Mouse (Mus musculus): ENCODE data around the gene Sapcd1. TPM values are rescaled to one million over a fixed set of nuclear protein-coding genes. Genes with fewer than 3 reads are reported as not detected.

Sapcd1 gene
- polyA plus RNA-seq, 1 experiment from 2014 or later = 2.2 TPM

DNA sequence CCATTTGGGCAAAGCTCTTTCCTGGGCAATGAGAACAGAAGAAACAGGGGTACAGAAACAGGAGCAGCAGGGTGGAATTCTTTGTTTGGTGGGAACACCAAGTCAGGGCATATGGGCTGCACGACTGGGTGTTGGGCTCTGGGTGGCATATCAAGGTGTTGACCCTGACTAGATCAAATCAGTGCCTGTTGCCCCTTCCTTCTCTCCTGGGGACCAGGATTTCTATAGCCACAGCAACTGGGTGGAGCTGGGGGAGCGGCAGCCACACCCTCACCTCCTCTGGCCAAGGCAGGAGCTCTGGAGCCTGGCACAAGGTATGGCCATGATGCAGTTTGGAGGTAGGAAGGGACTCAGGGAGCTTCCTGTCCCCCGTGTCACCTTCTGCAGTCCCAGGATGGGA, 9.6 kb downstream of the Sapcd1 start:
- Histone ChIP-seq H3K9me3 (ENCODE audit: control insufficient read depth, low read length) (no peaks in the 10 kb centered on the region), H3K36me3 (ENCODE audit: control insufficient read depth, insufficient read depth, low read length) (peaks cover 29% of the 10 kb centered on the region), H3K27ac (replicated peaks in 1 of 2; ENCODE audit: control insufficient read depth in 1 of 2, insufficient read depth in 1 of 2, low read depth in 2 of 2, low read length in 2 of 2) (no peak overlapping the region), H3K9ac (ENCODE audit: low read length) (no peak overlapping the region), H3K4me3 (ENCODE audit: control insufficient read depth in 1 of 2, insufficient read depth in 1 of 2, low read depth in 1 of 2, low read length in 2 of 2) (no peak overlapping the region), H3K27me3 (ENCODE audit: control insufficient read depth, insufficient read depth, low read length) (no peaks in the 10 kb centered on the region), H3K4me1 (ENCODE audit: control insufficient read depth in 2 of 2, insufficient read depth in 2 of 2, low read length in 2 of 2) (peaks cover 17 to 20% of the 10 kb centered on the region in 2 experiments), H3K4me2 (ENCODE audit: low read length) (no peak overlapping the region)
- WGBS = 85% methylated on average over 3 of the region's 3 CpGs
- ATAC-seq (ENCODE audit: insufficient number of reproducible peaks, insufficient read depth, low FRiP score, low read depth) = no peak

- Histone ChIP-seq H3K4me2 (ENCODE audit: low read length) (no peak overlapping the region), H3K9ac (ENCODE audit: low read length) (no peak overlapping the region), H3K27me3 (ENCODE audit: control insufficient read depth, insufficient read depth, low read length) (no peaks in the 10 kb centered on the region), H3K36me3 (ENCODE audit: control insufficient read depth, insufficient read depth, low read length) (peaks cover 34% of the 10 kb centered on the region), H3K4me3 (ENCODE audit: control insufficient read depth in 1 of 2, insufficient read depth in 1 of 2, low read depth in 1 of 2, low read length in 2 of 2) (no peak overlapping the region), H3K4me1 (ENCODE audit: control insufficient read depth in 2 of 2, insufficient read depth in 2 of 2, low read length in 2 of 2) (peaks cover 17 to 20% of the 10 kb centered on the region in 2 experiments), H3K27ac (replicated peaks in 1 of 2; ENCODE audit: control insufficient read depth in 1 of 2, insufficient read depth in 1 of 2, low read depth in 2 of 2, low read length in 2 of 2) (no peak overlapping the region), H3K9me3 (ENCODE audit: control insufficient read depth, low read length) (no peaks in the 10 kb centered on the region)
- ATAC-seq (ENCODE audit: insufficient number of reproducible peaks, insufficient read depth, low FRiP score, low read depth) = no peak
- 65% methylated on average over 14 of the region's 14 CpGs for WGBS
Measured at GRCm38 (mm10) chr17:35017706-35018030, 10.1 kb downstream of the Sapcd1 start.

- H3K9me3 ChIP-seq (ENCODE audit: control insufficient read depth, low read length) = no peaks in the 10 kb centered on the region
- ATAC-seq (ENCODE audit: insufficient number of reproducible peaks, insufficient read depth, low FRiP score, low read depth) = no peak
- 75% methylated on average over 10 of the region's 10 CpGs for WGBS
- no peak overlapping the region for H3K4me2 ChIP-seq (ENCODE audit: low read length)
- H3K4me3 ChIP-seq (ENCODE audit: control insufficient read depth in 1 of 2, insufficient read depth in 1 of 2, low read depth in 1 of 2, low read length in 2 of 2) = no peak overlapping the region
- peak overlapping the region; percentile 53 for H3K9ac ChIP-seq (ENCODE audit: low read length)
- H3K27ac ChIP-seq (replicated peaks in 1 of 2; ENCODE audit: control insufficient read depth in 1 of 2, insufficient read depth in 1 of 2, low read depth in 2 of 2, low read length in 2 of 2) = 0 out of 4 replicates have a peak overlapping the region, but pooled peaks of 1 of the 2 experiments have one; percentile 10
- H3K27me3 ChIP-seq (ENCODE audit: control insufficient read depth, insufficient read depth, low read length) = no peaks in the 10 kb centered on the region
- H3K36me3 ChIP-seq (ENCODE audit: control insufficient read depth, insufficient read depth, low read length) = peaks cover 40% of the 10 kb centered on the region
- H3K4me1 ChIP-seq (ENCODE audit: control insufficient read depth in 2 of 2, insufficient read depth in 2 of 2, low read length in 2 of 2) = peaks cover 15 to 18% of the 10 kb centered on the region in 2 experiments
Measured at GRCm38 (mm10) chr17:35016791-35017705, 10.8 kb downstream of the Sapcd1 start.

DNA sequence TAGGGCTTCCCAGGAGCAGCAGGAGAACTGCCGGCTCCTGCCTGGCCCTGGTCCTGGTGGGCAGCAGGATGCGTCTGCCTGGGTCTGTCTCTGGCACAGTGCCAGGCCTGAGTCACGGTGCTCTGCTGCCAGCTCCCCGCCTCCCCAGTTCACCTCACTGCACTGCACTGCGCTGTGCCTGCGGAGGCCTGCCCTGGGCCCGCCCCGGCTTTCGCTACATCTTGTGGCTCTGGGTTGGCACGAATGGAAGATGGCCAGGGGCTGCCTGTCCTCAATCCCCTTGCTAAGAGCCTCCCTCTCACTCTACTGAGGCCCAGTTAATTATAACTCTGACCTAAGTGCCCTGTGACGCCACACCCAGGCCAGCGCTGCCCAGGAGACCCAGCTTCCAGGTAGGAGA, 11.4 kb downstream of the Sapcd1 start, which contains the start of gene Vwa7:
Gene Vwa7 (plus strand): TSS at position 204 of the 400 bp plus-strand sequence.
- Histone ChIP-seq H3K36me3 (ENCODE audit: control insufficient read depth, insufficient read depth, low read length) (peaks cover 47% of the 10 kb centered on the region), H3K27me3 (ENCODE audit: control insufficient read depth, insufficient read depth, low read length) (no peaks in the 10 kb centered on the region), H3K27ac (replicated peaks in 1 of 2; ENCODE audit: control insufficient read depth in 1 of 2, insufficient read depth in 1 of 2, low read depth in 2 of 2, low read length in 2 of 2) (0 out of 4 replicates have a peak within 1 kb of the TSS, but pooled peaks of 1 of the 2 experiments have one; percentile 10), H3K9me3 (ENCODE audit: control insufficient read depth, low read length) (no peaks in the 10 kb centered on the region), H3K9ac (ENCODE audit: low read length) (peak within 1 kb of the TSS; percentile 53), H3K4me3 (ENCODE audit: control insufficient read depth in 1 of 2, insufficient read depth in 1 of 2, low read depth in 1 of 2, low read length in 2 of 2) (no peak within 1 kb of the TSS), H3K4me2 (ENCODE audit: low read length) (no peak within 1 kb of the TSS; the same call in 1 of the 2 replicates), H3K4me1 (ENCODE audit: control insufficient read depth in 2 of 2, insufficient read depth in 2 of 2, low read length in 2 of 2) (peaks cover 10 to 12% of the 10 kb centered on the region in 2 experiments)
- 23% methylated on average over 12 of the region's 12 CpGs for WGBS
- peak; percentile 54 for ATAC-seq (ENCODE audit: insufficient number of reproducible peaks, insufficient read depth, low FRiP score, low read depth)

GRCm38 (mm10) chr17:35015296-35015695, 12.5 kb downstream of the Sapcd1 start:
- H3K4me1 ChIP-seq (ENCODE audit: control insufficient read depth in 2 of 2, insufficient read depth in 2 of 2, low read length in 2 of 2) = peaks cover 8 to 10% of the 10 kb centered on the region in 2 experiments
- H3K4me3 ChIP-seq (ENCODE audit: control insufficient read depth in 1 of 2, insufficient read depth in 1 of 2, low read depth in 1 of 2, low read length in 2 of 2) = no peak overlapping the region
- no peak for ATAC-seq (ENCODE audit: insufficient number of reproducible peaks, insufficient read depth, low FRiP score, low read depth)
- H3K27ac ChIP-seq (replicated peaks in 1 of 2; ENCODE audit: control insufficient read depth in 1 of 2, insufficient read depth in 1 of 2, low read depth in 2 of 2, low read length in 2 of 2) = no peak overlapping the region
- WGBS = 91% methylated on average over 16 of the region's 16 CpGs
- H3K9ac ChIP-seq (ENCODE audit: low read length) = no peak overlapping the region
- no peaks in the 10 kb centered on the region for H3K9me3 ChIP-seq (ENCODE audit: control insufficient read depth, low read length)
- H3K27me3 ChIP-seq (ENCODE audit: control insufficient read depth, insufficient read depth, low read length) = no peaks in the 10 kb centered on the region
- H3K36me3 ChIP-seq (ENCODE audit: control insufficient read depth, insufficient read depth, low read length) = peaks cover 58% of the 10 kb centered on the region
- no peak overlapping the region for H3K4me2 ChIP-seq (ENCODE audit: low read length)

- H3K4me1 ChIP-seq (ENCODE audit: control insufficient read depth in 2 of 2, insufficient read depth in 2 of 2, low read length in 2 of 2) = peaks cover 8 to 10% of the 10 kb centered on the region in 2 experiments
- peaks cover 79% of the 10 kb centered on the region for H3K36me3 ChIP-seq (ENCODE audit: control insufficient read depth, insufficient read depth, low read length)
- H3K4me3 ChIP-seq (ENCODE audit: control insufficient read depth in 1 of 2, insufficient read depth in 1 of 2, low read depth in 1 of 2, low read length in 2 of 2) = no peak overlapping the region
- H3K27ac ChIP-seq (replicated peaks in 1 of 2; ENCODE audit: control insufficient read depth in 1 of 2, insufficient read depth in 1 of 2, low read depth in 2 of 2, low read length in 2 of 2) = no peak overlapping the region
- WGBS = 80% methylated on average over 6 of the region's 6 CpGs
- H3K27me3 ChIP-seq (ENCODE audit: control insufficient read depth, insufficient read depth, low read length) = no peaks in the 10 kb centered on the region
- H3K9ac ChIP-seq (ENCODE audit: low read length) = no peak overlapping the region
- no peak for ATAC-seq (ENCODE audit: insufficient number of reproducible peaks, insufficient read depth, low FRiP score, low read depth)
- H3K4me2 ChIP-seq (ENCODE audit: low read length) = no peak overlapping the region
- no peaks in the 10 kb centered on the region for H3K9me3 ChIP-seq (ENCODE audit: control insufficient read depth, low read length)
Measured at GRCm38 (mm10) chr17:35013221-35013620, 14.6 kb downstream of the Sapcd1 start.

- peaks cover 86% of the 10 kb centered on the region for H3K36me3 ChIP-seq (ENCODE audit: control insufficient read depth, insufficient read depth, low read length)
- H3K27me3 ChIP-seq (ENCODE audit: control insufficient read depth, insufficient read depth, low read length) = no peaks in the 10 kb centered on the region
- no peak overlapping the region for H3K9ac ChIP-seq (ENCODE audit: low read length)
- H3K4me2 ChIP-seq (ENCODE audit: low read length) = no peak overlapping the region
- no peaks in the 10 kb centered on the region for H3K9me3 ChIP-seq (ENCODE audit: control insufficient read depth, low read length)
- H3K27ac ChIP-seq (replicated peaks in 1 of 2; ENCODE audit: control insufficient read depth in 1 of 2, insufficient read depth in 1 of 2, low read depth in 2 of 2, low read length in 2 of 2) = no peak overlapping the region
- ATAC-seq (ENCODE audit: insufficient number of reproducible peaks, insufficient read depth, low FRiP score, low read depth) = no peak
- WGBS = 80% methylated on average over 13 of the region's 13 CpGs
- no peak overlapping the region for H3K4me3 ChIP-seq (ENCODE audit: control insufficient read depth in 1 of 2, insufficient read depth in 1 of 2, low read depth in 1 of 2, low read length in 2 of 2)
- peaks cover 8 to 10% of the 10 kb centered on the region in 2 experiments for H3K4me1 ChIP-seq (ENCODE audit: control insufficient read depth in 2 of 2, insufficient read depth in 2 of 2, low read length in 2 of 2)
Measured at GRCm38 (mm10) chr17:35012430-35012829, 15.4 kb downstream of the Sapcd1 start.

Data from heart, embryonic 14.5 days (tissue).